Mouse (Mus musculus) heart, adult 8-10 months (tissue): ENCODE results near the gene Dnajb2. TPM values are rescaled to one million over a fixed set of nuclear protein-coding genes. Genes with fewer than 3 reads are reported as not detected.
A peak's percentile ranks its signal among the peaks of the same experiment; 100 is the strongest.

Experiments
- DNase-seq: peaks from one replicate; pipeline ENCODE4 v3.0.0; 2022; ENCODE audit warnings: low spot score
- microRNA-seq: library from miRNA; unstranded; fragments of <30 nt; microRNA quantifications from one replicate; pipeline ENCODE4 v1.2.0, GENCODE M21; 2022
- total RNA-seq, 4 experiments: library from RNA; stranded (reverse); gene quantifications; 2 replicates each; pipeline ENCODE4 v1.2.4; 2022

Dnajb2 gene
- total RNA-seq, 4 experiments from 2014 or later = 102 to 135 (median 117) TPM

DNA sequence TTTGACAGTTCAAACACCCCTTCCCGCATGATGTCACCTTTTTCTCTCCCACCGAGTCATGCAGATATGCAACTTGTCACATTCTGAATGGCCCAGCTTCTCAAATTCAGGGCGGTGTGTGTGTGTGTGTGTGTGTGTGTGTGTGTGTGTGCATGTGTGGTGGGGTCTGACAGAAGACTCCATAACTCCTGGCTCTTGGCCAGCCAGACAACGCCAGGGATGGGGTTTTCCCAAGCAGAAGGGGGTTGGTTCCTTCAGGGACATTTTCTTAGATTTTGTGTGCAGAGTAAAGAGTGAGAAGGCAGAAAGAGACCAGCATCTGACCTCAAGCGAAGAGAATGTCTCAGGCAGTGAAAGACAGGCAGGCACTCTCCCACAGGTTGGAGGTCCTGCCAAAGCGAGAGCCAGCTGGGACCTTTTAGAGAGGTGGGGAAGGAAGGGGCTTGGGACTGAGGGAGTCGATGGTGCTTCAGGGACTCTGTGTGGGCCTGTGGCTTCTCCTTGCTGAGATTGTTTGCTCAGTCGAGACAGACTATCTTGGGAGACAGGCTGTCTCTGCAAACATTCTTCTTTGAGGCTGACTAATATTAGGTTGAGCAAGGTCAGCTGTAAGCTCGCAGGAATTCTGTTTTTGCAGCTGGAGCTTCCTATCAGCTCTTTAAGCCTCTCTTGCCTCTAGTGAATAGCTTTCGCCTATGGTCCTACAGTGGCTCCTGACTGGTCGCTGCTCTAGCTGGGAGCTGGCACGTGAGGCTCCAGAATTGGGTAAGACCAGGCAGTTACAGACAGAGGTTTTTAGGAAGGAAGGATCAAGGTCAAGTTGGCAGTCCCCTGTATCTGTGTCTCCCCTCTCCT is 56.5 kb downstream of the Dnajb2 start:
- peak; percentile 27 for DNase-seq

DNA sequence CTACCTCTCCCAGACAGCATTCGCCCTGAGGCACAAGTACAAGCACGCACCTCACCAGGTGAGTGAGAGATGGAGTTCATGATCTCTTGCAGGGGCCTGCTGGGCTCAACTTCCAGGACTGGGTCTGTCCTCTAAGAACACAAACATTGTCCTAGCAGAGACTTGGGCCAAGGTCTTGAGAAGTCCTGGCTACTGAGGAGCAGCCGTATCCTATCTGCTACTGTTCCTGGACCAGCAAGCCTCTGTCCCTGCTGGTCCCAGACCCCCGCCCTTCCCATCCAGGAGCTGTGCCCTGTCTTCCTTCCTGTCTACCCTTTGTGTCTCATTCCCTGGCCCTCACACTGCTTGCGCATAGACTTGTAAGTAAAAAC is 57.1 kb downstream of the Dnajb2 start:
- no peak for DNase-seq

DNA sequence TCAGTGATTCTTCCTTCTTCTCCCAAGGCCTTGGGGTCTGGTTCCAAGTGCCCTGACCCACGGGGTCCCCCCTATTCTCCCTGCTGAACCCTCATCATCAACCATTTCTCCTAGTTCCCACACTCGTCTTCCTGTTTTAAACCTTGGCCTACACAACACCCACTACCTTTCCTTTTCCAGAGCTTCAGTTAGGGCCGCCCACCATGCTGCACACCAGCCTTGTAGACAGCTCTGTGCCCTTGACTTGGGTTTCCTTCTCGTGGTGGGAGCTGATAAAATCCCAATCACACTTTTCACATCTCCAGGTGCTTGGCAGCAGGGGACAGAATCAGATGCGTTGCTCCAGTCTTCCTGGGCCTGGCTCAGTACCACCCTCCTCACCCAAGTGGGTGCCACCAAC is 58.1 kb downstream of the Dnajb2 start:
- no peak for DNase-seq

Small RNA genes lying within 50 kb of the gene (microRNA-seq; reads per million reads assigned to microRNA genes)
- gene Gm27943 = not detected

Other genes with a start within 250 kb of the Dnajb2 start
- 1 to 10 TPM; 3.7 to 5.2 (median 4.6) TPM for gene Nhej1, start 111.2 kb upstream of the Dnajb2 start, total RNA-seq
- gene Slc23a3, start 102.5 kb upstream of the Dnajb2 start, total RNA-seq = under 1 TPM; 0.53 to 0.71 (median 0.61) TPM
- gene Cnppd1, start 93.7 kb upstream of the Dnajb2 start, total RNA-seq = 10 to 100 TPM; 19.8 to 26.4 (median 21.0) TPM
- gene Retreg2, start 93.6 kb upstream of the Dnajb2 start, total RNA-seq = 10 to 100 TPM; 15.8 to 24.8 (median 20.7) TPM
- 10 to 100 TPM; 14.6 to 16.9 (median 15.7) TPM for gene Zfand2b, start 67.8 kb upstream of the Dnajb2 start, total RNA-seq
- 10 to 100 TPM; 24.7 to 34.9 (median 28.8) TPM for gene Abcb6, start 56.0 kb upstream of the Dnajb2 start, total RNA-seq
- 10 to 100 TPM in 2 of 4 experiments, 1 to 10 TPM in 2; 7.7 to 13.9 (median 10.2) TPM for gene Ankzf1, start 44.3 kb upstream of the Dnajb2 start, total RNA-seq
- gene Atg9a, start 44.2 kb upstream of the Dnajb2 start, total RNA-seq = 10 to 100 TPM; 67.6 to 77.9 (median 71.6) TPM
- gene Glb1l, start 25.6 kb upstream of the Dnajb2 start, total RNA-seq = 1 to 10 TPM; 1.1 to 4.1 (median 2.3) TPM
- gene Stk16, start 25.6 kb upstream of the Dnajb2 start, total RNA-seq = 10 to 100 TPM; 29.3 to 44.0 (median 36.4) TPM
- 1,000 to 10,000 TPM in 1 of 4 experiments, 100 to 1,000 TPM in 3; 786 to 1,317 (median 908) TPM for gene Tuba4a, start 16.5 kb upstream of the Dnajb2 start, total RNA-seq
- gene A630095N17Rik, start 4.3 kb upstream of the Dnajb2 start, total RNA-seq = not detected
- gene Ptprn, start 28.1 kb downstream of the Dnajb2 start, total RNA-seq = 1 to 10 TPM; 1.4 to 3.2 (median 1.8) TPM
- not detected for gene Resp18, start 42.0 kb downstream of the Dnajb2 start, total RNA-seq
- gene Dnpep, start 81.6 kb downstream of the Dnajb2 start, total RNA-seq = 10 to 100 TPM; 85.4 to 89.1 (median 86.9) TPM
- 1,000 to 10,000 TPM; 1,263 to 1,551 (median 1,367) TPM for gene Des, start 123.9 kb downstream of the Dnajb2 start, total RNA-seq
- gene Speg, start 138.9 kb downstream of the Dnajb2 start, total RNA-seq = 100 to 1,000 TPM; 131 to 145 (median 137) TPM
- gene Gmppa, start 199.5 kb downstream of the Dnajb2 start, total RNA-seq = 10 to 100 TPM; 34.1 to 44.8 (median 40.8) TPM
- gene Asic4, start 214.0 kb downstream of the Dnajb2 start, total RNA-seq = not detected
- gene Chpf, start 242.9 kb downstream of the Dnajb2 start, total RNA-seq = 10 to 100 TPM; 22.4 to 23.9 (median 23.6) TPM
- under 1 TPM; 0.31 to 0.75 (median 0.42) TPM for gene Tmem198, start 243.1 kb downstream of the Dnajb2 start, total RNA-seq